Mouse (Mus musculus) lung, postnatal 0 days (tissue): ENCODE measurements around the gene Ccdc57. TPM values are rescaled to one million over a fixed set of nuclear protein-coding genes. Genes with fewer than 3 reads are reported as not detected.

Experiments
- ATAC-seq: fragments of 200-750 bp; cut with Nextera tagmentation; 2 replicates; pipeline ENCODE4 v1.8.0; 2017; ENCODE audit warnings: moderate library complexity
- DNase-seq: peaks from one replicate; pipeline ENCODE4 v3.0.0-alpha.2; 2016; ENCODE audit warnings: low spot score
- H3K27ac ChIP-seq: fragments of 300-500 bp; sonication (generic); 2 replicates; pipeline ENCODE4 v1.5.1; 2014; ENCODE audit warnings: antibody characterized with exemption, mild to moderate bottlenecking, low read length, mixed read lengths
- H3K27me3 ChIP-seq: fragments of 300-500 bp; sonication (generic); replicated peaks from 2 replicates; pipeline ENCODE4 v1.6.1; 2014; ENCODE audit warnings: low read length, mixed read lengths; ENCODE audit not compliant: insufficient read depth
- H3K36me3 ChIP-seq: fragments of 300-500 bp; sonication (generic); 2 replicates; pipeline ENCODE4 v1.6.1; 2014; ENCODE audit warnings: low read length, mixed read lengths; ENCODE audit not compliant: insufficient read depth
- H3K4me1 ChIP-seq: fragments of 300-500 bp; sonication (generic); 2 replicates; pipeline ENCODE4 v1.6.1; 2014; ENCODE audit warnings: antibody characterized with exemption, low read depth, low read length, mixed read lengths; ENCODE audit not compliant: insufficient read depth
- H3K4me2 ChIP-seq: fragments of 300-500 bp; sonication (generic); replicated peaks from 2 replicates; pipeline ENCODE4 v1.6.1; 2014; ENCODE audit warnings: low read depth, mild to moderate bottlenecking, low read length, moderate library complexity, mixed read lengths
- H3K4me3 ChIP-seq: fragments of 300-500 bp; sonication (generic); 2 replicates; pipeline ENCODE4 v1.5.1; 2014; ENCODE audit warnings: low read depth, low read length
- H3K9ac ChIP-seq: fragments of 300-500 bp; sonication (generic); replicated peaks from 2 replicates; pipeline ENCODE4 v1.6.1; 2014; ENCODE audit warnings: low read depth, mild to moderate bottlenecking
- H3K9me3 ChIP-seq: fragments of 300-500 bp; sonication (generic); 2 replicates; pipeline ENCODE4 v1.6.1; 2016; ENCODE audit warnings: low read length, mixed read lengths
- CTCF ChIP-seq: IDR thresholded peaks from 2 replicates; pipeline ENCODE4 v1.5.1; 2016; ENCODE audit warnings: antibody characterized with exemption, mild to moderate bottlenecking
- EP300 ChIP-seq: IDR thresholded peaks from 2 replicates; pipeline ENCODE4 v1.6.1; 2016; ENCODE audit warnings: antibody characterized with exemption, mild to moderate bottlenecking, control low read depth
- WGBS: fragments of 180-500 bp; shearing (Covaris S2); extraction: QIAGEN DNeasy Blood & Tissue Kit; methylation state at CpG from one replicate; pipeline ENCODE4 v1.1.7; 2014; 5-methylcytosine and 5-hydroxymethylcytosine counted together
- polyA plus RNA-seq: library from polyadenylated mRNA; unstranded; fragments of >200 nt; fragmentation: Nextera tagmentation; extraction: Ambion mirVana; gene quantifications from 2 replicates; pipeline ENCODE4 v1.2.1, GENCODE M21; 2015

Gene Ccdc57
- polyA plus RNA-seq, 1 experiment from 2014 or later: 3.7 TPM

- Histone ChIP-seq H3K36me3 (no peaks in the 10 kb centered on the region), H3K4me3 (no peak overlapping the region), H3K27ac (no peak overlapping the region), H3K27me3 (no peaks in the 10 kb centered on the region), H3K9ac (no peak overlapping the region), H3K4me1 (peaks cover 9% of the 10 kb centered on the region; the same call in 1 of the 2 replicates), H3K4me2 (no peak overlapping the region), H3K9me3 (no peaks in the 10 kb centered on the region)
- TF ChIP-seq EP300: no peak
- no peak for TF ChIP-seq CTCF
- 88% methylated on average over 1 of the region's 1 CpGs for WGBS
- ATAC-seq (no peak), DNase-seq (no peak)
Observed at GRCm38 (mm10) chr11:120779876-120780275, 152.8 kb downstream of the Ccdc57 start.

- no peak overlapping the region for H3K4me3 ChIP-seq
- no peak for ATAC-seq
- no peak for DNase-seq
- no peaks in the 10 kb centered on the region for H3K27me3 ChIP-seq
- H3K27ac ChIP-seq: no peak overlapping the region
- TF ChIP-seq EP300 (no peak), CTCF (no peak)
- H3K4me1 ChIP-seq: no peaks in the 10 kb centered on the region
- H3K9me3 ChIP-seq: no peaks in the 10 kb centered on the region
- H3K9ac ChIP-seq: 0 out of 2 replicates have a peak overlapping the region, but pooled peaks have one; percentile 8
- no peaks in the 10 kb centered on the region for H3K36me3 ChIP-seq
- H3K4me2 ChIP-seq: no peak overlapping the region
- 47% methylated on average over 6 of the region's 6 CpGs for WGBS
Observed at GRCm38 (mm10) chr11:120777123-120777522, 155.5 kb downstream of the Ccdc57 start.

Other genes starting within 250 kb of the Ccdc57 start
- 102 and 112 TPM in 2 replicates for gene Cenpx, start 219.1 kb downstream of the Ccdc57 start, polyA plus RNA-seq
- 37.3 and 41.4 TPM in 2 replicates for gene Lrrc45, start 218.9 kb downstream of the Ccdc57 start, polyA plus RNA-seq
- 56.0 and 61.9 TPM in 2 replicates for gene Rac3, start 211.4 kb downstream of the Ccdc57 start, polyA plus RNA-seq
- 344 and 430 TPM in 2 replicates for gene Dcxr, start 205.6 kb downstream of the Ccdc57 start, polyA plus RNA-seq
- gene Cbr2, start 200.8 kb downstream of the Ccdc57 start, polyA plus RNA-seq: 4,475 and 4,528 TPM in 2 replicates
- 2.0 and 3.7 TPM in 2 replicates for gene Hmga1b, start 170.1 kb downstream of the Ccdc57 start, polyA plus RNA-seq
- gene Rfng, start 148.7 kb downstream of the Ccdc57 start, polyA plus RNA-seq: 22.5 and 26.4 TPM in 2 replicates
- gene Gps1, start 148.6 kb downstream of the Ccdc57 start, polyA plus RNA-seq: 121 and 131 TPM in 2 replicates
- 40.5 and 43.1 TPM in 2 replicates for gene Dus1l, start 136.5 kb downstream of the Ccdc57 start, polyA plus RNA-seq
- gene Fasn, start 108.3 kb downstream of the Ccdc57 start, polyA plus RNA-seq: 54.7 and 63.8 TPM in 2 replicates
- gene Slc16a3, start 15.6 kb upstream of the Ccdc57 start, polyA plus RNA-seq: 10.0 and 10.4 TPM in 2 replicates
- 83.7 and 84.4 TPM in 2 replicates for gene Csnk1d, start 58.5 kb upstream of the Ccdc57 start, polyA plus RNA-seq
- gene Cd7, start 106.5 kb upstream of the Ccdc57 start, polyA plus RNA-seq: 2.4 TPM in 2 replicates
- gene Sectm1b, start 130.7 kb upstream of the Ccdc57 start, polyA plus RNA-seq: 0.24 and 0.31 TPM in 2 replicates
- 0.29 TPM in 2 replicates for gene Sectm1a, start 148.3 kb upstream of the Ccdc57 start, polyA plus RNA-seq
- gene Tex19.2, start 185.8 kb upstream of the Ccdc57 start, polyA plus RNA-seq: not detected in 2 replicates
- gene Tex19.1, start 213.3 kb upstream of the Ccdc57 start, polyA plus RNA-seq: not detected in 2 replicates
- not detected in 2 replicates for gene Uts2r, start 227.4 kb upstream of the Ccdc57 start, polyA plus RNA-seq